Mouse (Mus musculus) limb, embryonic 12.5 days (tissue): ENCODE results near the gene Trpm1. TPM values are rescaled to one million over a fixed set of nuclear protein-coding genes. Genes with fewer than 3 reads are reported as not detected.
"Not testable (repeated sequence)": the region's sequence is repeated elsewhere in the genome, so short reads cannot be mapped to it uniquely, and the experiment has no call there.

Source experiments
- ATAC-seq: fragments of 200-750 bp; cut with Nextera tagmentation; 2 replicates; pipeline ENCODE4 v1.8.0; 2017; ENCODE audit warnings: low read depth, moderate TSS enrichment; ENCODE audit not compliant: insufficient number of reproducible peaks, insufficient read depth, low FRiP score, low TSS enrichment
- H3K27ac ChIP-seq: fragments of 300-500 bp; sonication (generic); 2 replicates; pipeline ENCODE4 v1.5.1; 2016; ENCODE audit warnings: mild to moderate bottlenecking, moderate library complexity
- H3K27me3 ChIP-seq: fragments of 300-500 bp; sonication (generic); 2 replicates; pipeline ENCODE4 v1.6.1; 2016; ENCODE audit warnings: mild to moderate bottlenecking, moderate library complexity
- H3K36me3 ChIP-seq: fragments of 300-500 bp; sonication (generic); 2 replicates; pipeline ENCODE4 v1.6.1; 2016; ENCODE audit warnings: mild to moderate bottlenecking, moderate library complexity
- H3K4me1 ChIP-seq: fragments of 300-500 bp; sonication (generic); replicated peaks from 2 replicates; pipeline ENCODE4 v1.6.1; 2016
- H3K4me2 ChIP-seq: fragments of 300-500 bp; sonication (generic); 2 replicates; pipeline ENCODE4 v1.6.1; 2016; ENCODE audit warnings: mild to moderate bottlenecking, moderate library complexity
- H3K4me3 ChIP-seq: fragments of 300-500 bp; sonication (generic); replicated peaks from 2 replicates; pipeline ENCODE4 v1.5.1; 2016; ENCODE audit warnings: mild to moderate bottlenecking
- H3K9ac ChIP-seq: fragments of 300-500 bp; sonication (generic); replicated peaks from 2 replicates; pipeline ENCODE4 v1.6.1; 2016; ENCODE audit warnings: mild to moderate bottlenecking, moderate library complexity
- H3K9me3 ChIP-seq: fragments of 300-500 bp; sonication (generic); 2 replicates; pipeline ENCODE4 v1.6.1; 2016; ENCODE audit warnings: mild to moderate bottlenecking, moderate library complexity
- WGBS: fragments of 180-500 bp; shearing (Covaris S2); methylation state at CpG from one replicate; pipeline ENCODE4 v1.1.7; 2016; 5-methylcytosine and 5-hydroxymethylcytosine counted together
- polyA plus RNA-seq: library from polyadenylated mRNA; unstranded; fragments of >200 nt; fragmentation: Nextera tagmentation; extraction: Ambion mirVana; gene quantifications from 2 replicates; pipeline ENCODE4 v1.2.1, GENCODE M21; 2016

The Trpm1 gene
- polyA plus RNA-seq, result 0.37 and 0.68 TPM in 2 replicates

DNA sequence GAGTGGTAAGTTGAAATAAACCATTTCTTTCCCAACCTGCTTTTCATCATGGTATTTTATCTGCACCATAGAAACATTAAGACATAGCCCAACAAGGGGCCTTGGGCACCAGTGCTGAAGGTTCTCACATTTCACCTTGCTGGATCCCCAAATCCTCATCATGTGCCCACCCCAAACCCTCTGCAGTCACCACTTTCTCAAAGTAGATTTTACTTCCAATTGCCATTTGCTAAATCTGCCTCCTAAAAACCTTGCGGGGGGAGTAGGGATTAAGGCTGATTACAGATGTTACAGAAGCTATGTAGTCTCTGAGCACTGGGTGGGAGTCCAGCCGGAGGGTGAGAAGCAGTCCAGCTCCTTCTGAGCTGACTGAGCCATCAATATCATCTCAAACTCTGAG lies at the start of gene Trpm1:
Gene Trpm1, plus strand, starts transcription at position 301 of the 400 bp plus-strand sequence.
- WGBS, result 93% methylated on average over 2 of the region's 2 CpGs
- H3K27me3 ChIP-seq, result peaks cover 2% of the 10 kb centered on the region; the same call in 1 of the 2 replicates
- H3K4me1 ChIP-seq, result 0 out of 2 replicates have a peak, but pooled peaks cover 6% of the 10 kb centered on the region
- no peaks in the 10 kb centered on the region for H3K9me3 ChIP-seq
- H3K36me3 ChIP-seq, result no peaks in the 10 kb centered on the region
- no peak for ATAC-seq
- no peak within 1 kb of the TSS for H3K4me3 ChIP-seq
- H3K4me2 ChIP-seq, result no peak within 1 kb of the TSS
- no peak within 1 kb of the TSS for H3K9ac ChIP-seq
- no peak within 1 kb of the TSS for H3K27ac ChIP-seq

DNA sequence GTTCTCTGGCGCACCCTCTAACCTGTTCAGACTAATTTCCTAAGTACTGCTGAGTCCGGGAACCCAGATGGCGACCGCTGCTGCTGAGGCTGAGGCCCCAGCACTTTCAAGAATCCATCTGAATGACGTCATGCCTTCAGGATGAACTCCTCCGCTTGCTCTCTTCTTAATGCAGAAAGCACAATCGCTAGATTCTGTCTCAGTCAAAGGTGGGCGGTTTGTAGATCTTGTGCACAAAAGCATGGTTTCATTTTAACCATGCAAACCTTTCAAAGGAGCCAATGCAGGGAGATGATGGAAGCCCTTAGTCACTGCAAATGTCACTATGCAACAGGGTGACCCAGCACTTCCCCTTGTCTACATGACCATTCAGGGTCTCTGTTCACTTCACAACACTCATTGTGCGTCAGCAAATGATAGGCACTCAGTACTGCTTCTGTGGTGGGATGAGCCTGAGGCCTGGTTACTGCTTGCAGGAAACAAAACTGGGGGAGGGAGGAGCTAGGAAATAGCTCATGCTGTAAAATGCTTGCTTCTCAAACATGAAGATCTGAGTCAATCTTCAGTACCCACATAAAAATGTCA lies 31.4 kb upstream of the Trpm1 start:
- H3K4me3 ChIP-seq, result no peak overlapping the region
- H3K27ac ChIP-seq, result no peak overlapping the region
- H3K4me1 ChIP-seq, result no peaks in the 10 kb centered on the region
- H3K4me2 ChIP-seq, result no peak overlapping the region
- no peaks in the 10 kb centered on the region for H3K36me3 ChIP-seq
- no peaks in the 10 kb centered on the region for H3K27me3 ChIP-seq
- ATAC-seq, result no peak
- H3K9ac ChIP-seq, result no peak overlapping the region
- no peaks in the 10 kb centered on the region for H3K9me3 ChIP-seq
- 88% methylated on average over 9 of the region's 9 CpGs for WGBS

DNA sequence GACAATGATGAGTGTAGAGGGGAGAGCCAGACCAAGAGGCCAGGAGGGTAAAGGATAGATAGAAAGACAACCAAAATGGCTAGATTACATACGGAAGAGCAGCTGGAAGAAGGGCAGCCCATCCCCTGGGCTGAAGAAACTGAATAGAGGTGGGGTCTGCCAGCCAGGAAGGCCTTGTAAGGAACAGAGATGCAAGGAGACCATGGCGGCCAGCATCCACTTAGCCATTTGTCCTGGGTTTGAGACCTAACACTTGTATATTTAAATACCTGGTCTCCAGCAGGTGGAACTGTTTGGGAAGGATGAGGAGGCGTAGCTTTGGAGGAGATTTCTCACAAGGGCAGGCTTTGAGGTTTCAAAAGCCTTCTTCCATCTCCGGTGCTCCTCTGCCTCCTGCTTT lies 29.9 kb upstream of the Trpm1 start:
- H3K36me3 ChIP-seq, result no peaks in the 10 kb centered on the region
- no peak overlapping the region for H3K4me3 ChIP-seq
- ATAC-seq, result no peak
- H3K27ac ChIP-seq, result no peak overlapping the region
- no peak overlapping the region for H3K4me2 ChIP-seq
- WGBS, result 85% methylated on average over 4 of the region's 4 CpGs
- H3K9ac ChIP-seq, result no peak overlapping the region
- no peaks in the 10 kb centered on the region for H3K27me3 ChIP-seq
- no peaks in the 10 kb centered on the region for H3K4me1 ChIP-seq
- H3K9me3 ChIP-seq, result no peaks in the 10 kb centered on the region

DNA sequence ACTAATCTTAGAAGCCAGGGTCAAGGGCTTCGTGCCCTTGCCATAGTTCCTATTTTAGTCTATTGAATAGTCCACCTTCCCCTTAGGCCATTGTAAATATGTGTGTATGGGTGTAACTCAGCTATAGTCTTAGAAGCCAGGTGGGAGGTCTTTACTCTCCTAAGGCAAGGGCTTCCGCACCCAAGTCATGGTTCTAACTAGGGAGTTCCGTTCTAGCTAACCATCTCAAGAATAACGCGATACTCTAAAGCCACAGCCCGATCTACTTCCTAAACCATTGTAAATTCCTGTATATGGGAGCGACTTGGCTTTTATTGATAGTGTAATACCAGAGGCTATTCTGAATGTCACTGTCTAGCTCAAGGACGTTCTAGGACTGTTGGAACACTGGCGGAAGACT lies 27.6 kb upstream of the Trpm1 start:
- WGBS, result 89% methylated on average over 8 of the region's 9 CpGs

GRCm38 (mm10) chr7:64139866-64140265 lies 13.8 kb upstream of the Trpm1 start:
- Histone ChIP-seq H3K4me3 (no peak overlapping the region), H3K36me3 (no peaks in the 10 kb centered on the region), H3K4me1 (no peaks in the 10 kb centered on the region), H3K27me3 (no peaks in the 10 kb centered on the region), H3K4me2 (no peak overlapping the region), H3K9me3 (no peaks in the 10 kb centered on the region), H3K9ac (no peak overlapping the region), H3K27ac (no peak overlapping the region)
- no peak for ATAC-seq
- 73% methylated on average over 2 of the region's 2 CpGs for WGBS

More for the DNA sequence above, 27.6 kb upstream of the Trpm1 start:
- not testable (repeated sequence) for ATAC-seq, H3K27me3 ChIP-seq, H3K9ac ChIP-seq, H3K27ac ChIP-seq, H3K36me3 ChIP-seq, H3K4me3 ChIP-seq, H3K4me1 ChIP-seq, H3K4me2 ChIP-seq, H3K9me3 ChIP-seq

- WGBS, result 88% methylated on average over 19 of the region's 19 CpGs
- no peak overlapping the region for H3K27ac ChIP-seq
These were observed 12.2 kb upstream of the Trpm1 start for GRCm38 (mm10) chr7:64141301-64142032.

GRCm38 (mm10) chr7:64149337-64149736 lies 4.3 kb upstream of the Trpm1 start:
- Histone ChIP-seq H3K27me3 (no peaks in the 10 kb centered on the region), H3K4me1 (no peaks in the 10 kb centered on the region), H3K9me3 (no peaks in the 10 kb centered on the region), H3K4me3 (no peak overlapping the region), H3K9ac (no peak overlapping the region), H3K27ac (no peak overlapping the region), H3K36me3 (no peaks in the 10 kb centered on the region), H3K4me2 (no peak overlapping the region)
- 66% methylated on average over 2 of the region's 2 CpGs for WGBS
- ATAC-seq, result no peak

More at GRCm38 (mm10) chr7:64141301-64142032, 12.2 kb upstream of the Trpm1 start:
- Histone ChIP-seq H3K9ac (no peak overlapping the region), H3K9me3 (no peaks in the 10 kb centered on the region), H3K4me2 (no peak overlapping the region), H3K4me1 (no peaks in the 10 kb centered on the region), H3K27me3 (no peaks in the 10 kb centered on the region), H3K36me3 (no peaks in the 10 kb centered on the region), H3K4me3 (no peak overlapping the region)
- no peak for ATAC-seq

- Histone ChIP-seq H3K4me1 (no peaks in the 10 kb centered on the region), H3K9ac (no peak overlapping the region), H3K4me3 (no peak overlapping the region), H3K36me3 (no peaks in the 10 kb centered on the region), H3K9me3 (no peaks in the 10 kb centered on the region), H3K27me3 (no peaks in the 10 kb centered on the region), H3K4me2 (no peak overlapping the region), H3K27ac (no peak overlapping the region)
- WGBS, result 54% methylated on average over 2 of the region's 2 CpGs
- no peak for ATAC-seq
These were observed 3.9 kb upstream of the Trpm1 start for GRCm38 (mm10) chr7:64149747-64150146.

DNA sequence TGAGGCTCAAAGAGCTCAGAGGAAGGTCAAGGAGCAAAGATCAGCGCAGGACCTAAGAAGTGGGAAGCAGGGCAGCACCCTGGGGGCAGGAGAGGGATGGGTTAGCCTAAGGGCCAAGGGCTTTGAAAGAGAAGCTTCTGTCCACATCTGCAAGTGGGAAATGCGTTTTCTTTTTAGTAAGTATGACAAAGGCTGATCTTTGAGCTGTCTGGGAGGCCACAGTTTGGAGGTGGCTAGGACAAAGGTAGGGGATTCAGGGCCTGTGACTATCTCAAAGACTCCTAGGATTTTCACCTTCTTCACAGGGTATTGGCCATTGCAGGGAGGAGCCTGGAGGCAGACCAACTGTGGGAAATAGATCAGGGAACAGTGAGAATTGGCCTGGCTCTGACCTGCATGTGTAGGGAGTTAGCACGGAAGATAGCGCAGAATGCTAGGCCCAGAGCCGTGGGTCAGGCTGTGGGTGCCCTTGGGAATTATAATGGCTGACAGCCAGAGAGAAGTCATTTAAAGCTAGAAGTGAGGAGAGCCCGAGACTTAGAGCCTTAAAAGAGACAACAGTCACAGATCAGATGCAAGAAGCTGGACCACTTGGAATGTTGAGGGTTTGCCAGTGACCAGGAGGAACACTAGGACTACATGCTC lies 3.1 kb upstream of the Trpm1 start:
- no peak for ATAC-seq
- Histone ChIP-seq H3K27ac (no peak overlapping the region), H3K27me3 (peaks cover 2% of the 10 kb centered on the region; the same call in 1 of the 2 replicates), H3K36me3 (no peaks in the 10 kb centered on the region), H3K9me3 (no peaks in the 10 kb centered on the region), H3K4me3 (no peak overlapping the region), H3K4me2 (no peak overlapping the region), H3K9ac (no peak overlapping the region), H3K4me1 (0 out of 2 replicates have a peak, but pooled peaks cover 4% of the 10 kb centered on the region)
- 77% methylated on average over 6 of the region's 6 CpGs for WGBS

- H3K27me3 ChIP-seq, result peaks cover 2% of the 10 kb centered on the region; the same call in 1 of the 2 replicates
- H3K4me3 ChIP-seq, result no peak overlapping the region
- H3K4me2 ChIP-seq, result peak overlapping the region; percentile 39
- 65% methylated on average over 4 of the region's 4 CpGs for WGBS
- no peaks in the 10 kb centered on the region for H3K36me3 ChIP-seq
- no peaks in the 10 kb centered on the region for H3K9me3 ChIP-seq
- 0 out of 2 replicates have a peak, but pooled peaks cover 6% of the 10 kb centered on the region for H3K4me1 ChIP-seq
- H3K9ac ChIP-seq, result no peak overlapping the region
- H3K27ac ChIP-seq, result no peak overlapping the region
- no peak for ATAC-seq
These were observed 1.6 kb downstream of the Trpm1 start for GRCm38 (mm10) chr7:64155226-64155625.

GRCm38 (mm10) chr7:64155687-64156086 lies 2.1 kb downstream of the Trpm1 start:
- Histone ChIP-seq H3K4me2 (peak overlapping the region; percentile 39), H3K4me3 (0 out of 2 replicates have a peak overlapping the region, but pooled peaks have one; percentile 11), H3K4me1 (0 out of 2 replicates have a peak, but pooled peaks cover 6% of the 10 kb centered on the region), H3K27ac (no peak overlapping the region), H3K27me3 (peaks cover 2% of the 10 kb centered on the region; the same call in 1 of the 2 replicates), H3K9ac (no peak overlapping the region), H3K9me3 (no peaks in the 10 kb centered on the region), H3K36me3 (no peaks in the 10 kb centered on the region)
- 20% methylated on average over 10 of the region's 10 CpGs for WGBS
- peak; percentile 72 for ATAC-seq
